Mouse (Mus musculus): ENCODE data around the gene Kctd19.

The Kctd19 gene

GRCm38 (mm10) chr8:105359208-105359607, 54.1 kb downstream of the Kctd19 start:
- DNase-seq (ENCODE audit: low spot score): no peak

DNA sequence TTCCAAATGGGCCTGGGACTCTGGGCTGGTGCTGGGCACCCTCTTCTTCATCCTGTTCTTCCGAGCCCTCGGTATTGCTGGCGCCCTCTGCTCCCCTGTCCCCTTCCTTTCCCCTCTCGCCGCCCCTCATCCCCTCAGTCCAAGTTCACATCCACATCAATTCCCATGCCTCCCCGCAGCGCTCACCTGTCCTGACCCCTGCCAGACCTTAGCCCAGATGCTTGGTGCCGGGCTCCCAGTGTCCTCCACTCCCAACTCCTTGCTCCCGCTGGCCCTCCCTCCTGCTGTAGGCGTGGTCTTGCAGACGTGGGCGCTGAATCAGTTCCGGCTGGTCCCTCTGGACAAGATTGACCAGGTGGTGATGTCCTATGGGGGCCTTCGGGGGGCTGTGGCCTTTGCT, 56.6 kb downstream of the Kctd19 start:
- no peak for DNase-seq (ENCODE audit: low spot score)

DNA sequence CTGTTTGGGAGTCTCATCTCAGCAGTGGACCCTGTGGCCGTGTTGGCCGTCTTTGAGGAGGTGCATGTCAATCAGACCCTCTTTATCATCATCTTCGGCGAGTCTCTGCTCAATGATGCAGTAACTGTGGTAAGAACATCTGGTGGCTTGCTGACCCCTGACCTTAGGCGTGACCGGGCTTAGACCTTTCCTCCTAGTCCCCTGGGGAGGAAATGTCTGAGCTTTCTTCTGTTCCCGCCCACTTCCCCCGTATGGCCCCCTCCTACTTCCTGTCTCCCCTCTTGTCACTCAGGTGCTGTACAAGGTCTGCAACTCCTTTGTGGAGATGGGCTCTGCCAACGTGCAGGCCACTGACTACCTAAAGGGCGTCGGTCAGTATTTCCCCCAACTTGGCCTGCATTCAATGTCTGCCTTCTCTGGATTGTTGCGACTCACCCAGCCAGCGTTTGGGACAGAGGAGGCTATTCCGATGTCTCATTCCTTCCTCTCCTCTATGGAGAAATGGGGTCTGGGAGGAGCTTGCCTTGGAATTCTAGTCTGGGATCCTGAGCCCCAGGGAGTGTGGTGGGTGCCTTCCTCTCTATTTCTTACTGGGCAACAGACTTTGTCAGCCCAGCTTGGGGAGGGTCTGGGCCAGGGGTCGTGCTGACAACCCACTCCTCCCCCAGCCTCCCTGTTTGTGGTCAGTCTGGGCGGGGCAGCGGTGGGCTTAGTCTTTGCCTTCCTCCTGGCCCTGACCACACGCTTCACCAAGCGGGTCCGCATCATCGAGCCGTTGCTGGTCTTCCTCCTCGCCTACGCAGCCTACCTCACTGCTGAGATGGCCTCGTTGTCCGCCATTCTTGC, 57.9 kb downstream of the Kctd19 start:
- no peak for DNase-seq (ENCODE audit: low spot score)

DNA sequence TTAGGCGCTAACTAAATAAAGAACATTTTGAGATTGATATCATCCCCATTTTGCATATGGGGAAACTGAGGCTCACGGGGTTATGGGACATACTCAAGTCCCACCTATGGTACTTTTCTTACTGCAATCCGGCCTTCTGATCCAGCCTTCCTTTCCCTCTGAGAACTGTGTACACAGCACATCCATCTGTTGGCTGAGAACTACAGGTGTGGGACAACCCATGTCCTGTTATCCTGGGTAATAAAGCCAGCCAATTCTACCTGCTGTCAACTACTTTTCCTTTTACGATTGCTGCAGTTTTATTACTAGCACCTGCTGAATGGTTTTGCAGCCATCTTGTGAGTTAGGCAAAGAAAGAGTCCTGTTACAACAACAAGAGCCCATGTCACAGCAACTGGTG, 58.8 kb downstream of the Kctd19 start:
- DNase-seq (ENCODE audit: low spot score): no peak

- no peak for DNase-seq (ENCODE audit: low spot score)
These were observed 59.6 kb downstream of the Kctd19 start for GRCm38 (mm10) chr8:105353583-105354135.

DNA sequence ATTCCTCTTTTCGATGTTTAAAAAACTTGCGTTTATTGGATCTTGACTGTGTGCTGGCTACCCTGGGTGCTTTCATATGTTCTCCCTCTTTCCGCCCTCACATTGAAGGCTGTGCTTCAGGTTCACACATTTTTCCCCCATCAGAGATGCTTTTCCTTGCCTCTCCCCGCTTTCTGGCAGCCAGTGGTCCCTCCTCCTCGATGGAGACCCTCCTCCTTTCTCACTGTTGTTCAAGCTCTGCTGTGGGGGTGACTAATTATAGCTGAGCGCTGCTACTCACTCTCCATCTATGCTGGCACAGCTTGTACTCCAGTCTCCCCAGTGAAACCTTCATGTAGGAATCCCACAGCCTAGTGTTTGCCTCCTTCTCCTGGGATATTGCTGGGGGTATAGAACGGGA, 63.1 kb downstream of the Kctd19 start:
- no peak for DNase-seq (ENCODE audit: low spot score)

DNA sequence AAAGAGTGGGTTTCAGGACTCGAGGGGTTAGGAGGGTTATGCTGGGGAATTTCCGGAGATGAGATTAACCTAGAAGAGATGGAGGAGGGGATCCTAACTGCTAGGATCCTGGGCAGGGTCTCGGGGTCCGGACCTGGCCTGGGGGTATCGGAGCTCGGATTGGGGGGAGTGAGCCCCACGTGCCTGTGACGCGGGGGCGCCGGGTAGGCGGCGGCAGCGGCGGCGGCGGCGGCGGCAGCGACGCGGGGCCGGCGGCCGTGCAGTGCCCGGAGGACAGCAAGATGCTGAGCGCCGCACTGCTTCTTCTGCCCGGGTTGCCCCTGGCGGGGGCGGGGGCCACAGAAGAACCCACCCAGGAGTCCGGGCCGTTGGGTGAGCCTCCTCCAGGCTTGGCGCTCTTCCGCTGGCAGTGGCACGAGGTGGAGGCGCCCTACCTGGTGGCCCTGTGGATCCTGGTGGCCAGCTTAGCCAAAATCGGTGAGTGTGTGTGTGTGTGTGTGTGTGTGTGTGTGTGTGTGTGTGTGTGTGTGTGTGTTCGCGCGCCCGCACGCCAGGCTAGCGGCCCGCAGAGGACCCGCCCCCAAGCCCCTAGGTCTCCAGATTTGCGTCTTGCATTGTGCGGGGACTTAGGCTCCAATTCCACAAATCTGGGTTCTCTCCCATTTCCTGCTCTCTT, 64.1 kb downstream of the Kctd19 start:
- DNase-seq (ENCODE audit: low spot score): peak; percentile 16

DNA sequence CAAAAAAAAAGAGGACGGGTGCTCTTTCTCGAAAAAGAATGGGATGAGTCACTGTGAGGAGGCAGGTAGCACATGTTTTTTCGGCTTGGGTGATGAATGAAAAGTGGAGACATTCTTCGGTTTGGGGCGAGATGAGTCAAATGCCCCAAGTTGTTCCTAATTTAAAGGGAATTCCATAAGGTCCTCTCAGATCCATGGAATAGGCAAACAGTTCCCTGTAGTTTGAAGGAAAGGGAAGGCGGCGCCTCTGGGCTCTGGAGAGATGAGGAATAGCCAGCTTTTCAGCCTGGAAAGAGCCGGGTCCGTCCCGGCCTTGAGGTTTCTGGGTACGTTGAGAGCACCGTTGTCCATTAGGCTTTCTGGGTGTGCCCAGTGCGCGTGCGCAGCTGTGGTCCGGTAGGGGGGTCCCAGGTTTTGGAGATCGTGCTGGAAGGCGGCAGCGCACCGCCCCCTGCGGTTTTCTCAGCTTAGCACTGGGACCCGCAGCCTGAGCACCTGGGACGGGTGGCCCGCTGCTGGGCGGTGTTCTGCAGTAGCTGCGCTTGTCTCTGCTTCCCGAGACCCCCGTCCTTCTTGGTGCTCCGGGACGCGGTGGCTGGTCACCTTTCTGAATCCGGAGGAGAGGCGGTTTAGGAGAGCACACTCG, 64.7 kb downstream of the Kctd19 start, which contains the start of gene Slc9a5:
TSS of gene Slc9a5 (plus strand) at position 394 of the 646 bp plus-strand sequence.
- DNase-seq (ENCODE audit: low spot score): peak; percentile 22

- DNase-seq (ENCODE audit: low spot score): peak; percentile 76
These were observed 65.7 kb downstream of the Kctd19 start, which contains the start of gene Fhod1 for GRCm38 (mm10) chr8:105347428-105348221. Fhod1 (minus strand) TSS chr8:105347953.

DNA sequence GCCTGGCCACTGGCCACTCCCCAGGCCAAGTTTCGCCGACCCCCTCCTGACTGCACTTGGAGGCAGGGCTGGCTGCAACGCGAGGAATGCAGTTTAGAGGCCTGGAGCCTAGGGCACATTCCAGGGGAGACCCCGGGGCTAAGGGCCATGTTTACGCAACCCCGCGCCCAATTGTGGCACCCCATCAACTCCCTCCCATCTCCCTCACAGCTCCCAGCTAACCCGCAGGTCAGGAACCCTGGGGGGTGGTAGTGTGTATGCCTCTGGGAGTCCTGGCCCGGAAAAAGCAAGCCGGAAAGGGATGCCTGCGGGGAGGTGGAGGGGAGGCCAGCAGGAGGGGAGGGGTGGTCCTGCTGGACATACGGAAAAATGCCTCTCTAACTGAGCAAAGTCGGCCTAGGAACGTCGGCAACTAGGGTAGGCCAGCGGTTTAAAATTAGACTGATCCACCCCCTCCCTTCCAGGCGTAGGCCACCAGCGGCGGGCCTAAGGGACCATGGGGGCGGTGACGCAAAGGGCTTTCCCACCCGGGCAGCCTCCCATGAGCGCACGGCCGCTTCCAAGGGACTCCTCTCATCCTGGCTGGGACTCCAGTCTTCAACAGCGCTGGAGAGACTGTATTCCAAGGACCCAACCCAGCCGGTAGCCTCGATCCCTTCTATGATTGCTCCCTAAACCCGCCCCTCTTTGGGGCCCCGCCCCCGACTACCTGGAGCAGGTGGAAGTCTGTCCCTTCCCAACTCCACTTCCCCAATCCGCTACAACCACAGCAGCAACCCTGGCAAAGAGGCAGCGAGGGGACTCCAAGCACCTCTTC, 66.5 kb downstream of the Kctd19 start:
- no peak for DNase-seq (ENCODE audit: low spot score)

GRCm38 (mm10) chr8:105345061-105345975, 68.0 kb downstream of the Kctd19 start:
- no peak for DNase-seq (ENCODE audit: low spot score)

- DNase-seq (ENCODE audit: low spot score): no peak
These were observed 69.3 kb downstream of the Kctd19 start for GRCm38 (mm10) chr8:105343791-105344574.

DNA sequence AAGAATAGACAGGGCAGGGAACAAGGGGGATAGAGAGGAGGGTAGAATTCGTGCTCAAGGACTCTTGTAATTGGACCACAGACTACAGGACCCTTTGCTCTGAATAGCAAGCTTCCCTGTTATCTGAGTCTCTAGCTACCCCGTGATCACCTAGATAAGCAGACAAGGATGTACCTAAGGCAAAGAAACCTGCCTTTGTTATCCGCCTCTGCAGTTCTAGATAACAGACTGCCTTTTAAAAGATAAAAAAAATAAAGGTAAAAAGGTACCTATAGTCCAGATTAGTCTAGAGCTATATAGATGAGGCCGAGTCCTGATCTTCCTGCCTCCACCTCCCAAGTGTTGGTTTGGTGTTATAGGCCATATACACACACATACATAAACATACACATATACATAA, 70.5 kb downstream of the Kctd19 start:
- DNase-seq (ENCODE audit: low spot score): no peak

- DNase-seq (ENCODE audit: low spot score): no peak
These were observed 71.9 kb downstream of the Kctd19 start for GRCm38 (mm10) chr8:105341399-105341798.

DNA sequence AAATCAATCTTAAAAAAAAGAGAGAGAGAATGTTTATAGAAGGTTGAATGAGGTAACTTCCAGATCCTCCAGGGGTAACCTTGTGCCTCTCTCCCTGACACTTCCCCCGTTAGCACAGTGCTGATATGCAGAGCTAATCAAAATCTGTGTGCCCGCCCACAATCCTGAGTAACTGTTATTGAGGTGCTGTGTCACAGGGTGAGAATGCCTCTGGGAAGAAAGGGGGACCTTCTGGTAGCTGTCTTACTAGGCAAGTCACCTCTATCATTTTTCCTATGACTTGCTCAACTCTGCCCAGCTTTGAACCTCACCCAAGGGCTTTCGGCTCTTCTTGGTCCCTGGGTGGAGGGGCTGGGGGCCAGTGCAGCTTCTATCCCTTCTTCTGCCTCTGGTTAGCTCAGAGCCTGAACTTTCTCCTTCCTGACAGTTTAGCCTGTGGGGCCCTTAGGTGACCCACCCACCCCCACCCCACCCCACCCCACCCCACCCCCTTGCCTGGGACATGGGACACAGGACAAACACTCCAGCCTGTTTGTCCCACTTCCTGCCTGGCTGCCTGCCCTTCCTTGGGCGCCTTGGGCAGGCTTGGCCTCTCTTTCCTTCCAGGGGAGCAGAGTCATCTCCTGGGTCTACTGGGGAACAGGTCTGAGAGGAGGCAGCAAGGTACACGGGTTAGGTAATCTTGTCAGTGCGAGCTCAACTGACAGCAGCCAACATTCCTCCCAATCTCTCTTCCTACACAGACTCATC, 73.2 kb downstream of the Kctd19 start:
- no peak for DNase-seq (ENCODE audit: low spot score)

DNA sequence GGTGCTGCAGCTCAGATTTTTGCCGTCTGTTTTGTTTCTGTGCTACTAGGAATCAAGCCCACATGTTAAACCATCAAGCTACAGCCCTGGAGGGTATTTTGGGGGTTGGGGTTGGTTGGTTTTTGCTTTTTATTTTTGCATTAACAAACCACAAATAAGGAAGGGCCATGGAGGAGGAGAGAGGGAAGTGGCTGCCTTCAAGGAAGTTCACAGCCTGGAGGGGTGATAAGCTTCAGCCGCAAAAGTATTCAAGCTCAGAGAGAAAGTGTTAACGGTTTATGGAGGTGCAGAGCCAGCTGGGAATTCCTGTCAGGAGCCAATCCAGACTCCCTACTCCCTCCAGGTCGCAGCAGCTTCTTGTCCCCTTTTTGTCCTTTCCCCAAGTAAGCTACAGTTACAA, 74.3 kb downstream of the Kctd19 start:
- no peak for DNase-seq (ENCODE audit: low spot score)

GRCm38 (mm10) chr8:105336373-105337130, 76.8 kb downstream of the Kctd19 start:
- no peak for DNase-seq (ENCODE audit: low spot score)
